In the genomic region with DNA sequence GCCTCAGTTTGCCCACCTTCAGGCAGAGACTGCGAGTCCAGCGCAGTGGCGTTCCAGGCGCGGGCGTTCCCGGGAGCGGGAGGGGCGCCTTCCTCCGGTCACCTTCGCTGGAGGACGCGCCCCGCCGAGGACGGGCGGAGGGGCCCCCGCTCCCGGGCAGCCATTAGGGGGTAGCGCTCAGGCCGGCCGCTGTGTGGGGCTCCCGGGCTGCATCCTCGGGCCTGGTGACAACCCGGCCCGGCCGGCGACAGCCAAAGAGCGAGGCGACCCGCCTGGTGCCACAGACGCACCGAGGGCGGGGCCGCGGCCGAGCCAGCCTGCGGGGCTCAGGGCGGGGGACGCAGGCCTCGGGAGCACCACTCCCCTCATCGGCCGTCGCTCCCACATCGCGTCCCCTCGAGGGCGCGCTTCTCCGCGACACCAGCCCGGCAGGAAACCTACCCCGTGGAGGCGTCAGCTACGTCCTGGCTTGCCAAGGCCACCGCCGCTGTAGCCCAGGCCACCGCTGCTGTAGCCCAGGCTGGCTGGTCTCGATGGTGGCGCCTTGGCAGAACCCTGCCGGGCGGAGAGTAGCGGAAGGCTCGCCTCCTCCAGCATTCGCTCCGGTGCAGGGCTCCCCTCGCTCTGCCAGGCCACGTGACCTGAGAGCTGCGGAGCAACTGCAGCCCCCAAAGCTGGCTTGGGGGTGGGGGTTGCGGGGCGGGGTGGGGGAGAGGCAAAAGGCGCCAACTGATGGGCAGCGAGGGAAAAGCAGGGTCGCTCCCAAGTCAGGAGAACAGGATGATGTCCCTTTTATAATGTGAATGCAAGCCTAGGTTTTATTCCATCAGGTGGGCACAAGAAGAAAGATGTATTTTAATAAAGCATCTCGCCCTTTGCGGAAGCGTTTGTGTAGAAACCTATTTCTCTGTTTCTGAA, we compare ENCODE assay signal across 8 mouse cellular contexts. TPM values are rescaled to one million over a fixed set of nuclear protein-coding genes. Genes with fewer than 3 reads are reported as not detected.
DNase-seq lines count a peak whose midpoint lies in the region; ATAC-seq and TF ChIP-seq lines count a peak whose summit lies in the region.

A gene (minus strand): TSS at position 694 of the 918 bp plus-strand sequence.

- H3K36me3 ChIP-seq in limb, embryonic 13.5 days, result no peaks in the 10 kb centered on the region
- no peaks in the 10 kb centered on the region for H3K36me3 ChIP-seq in midbrain, embryonic 14.5 days (ENCODE audit: control insufficient read depth, insufficient read depth, low read length)

- TF ChIP-seq POLR2A in embryonic fibroblast, embryonic 13.5 days (IDR thresholded peaks at IDR 0.05; ENCODE audit: low read depth, low read length), result peak; percentile 43; the same call in 1 of the 2 replicates

- no peaks in the 10 kb centered on the region for H3K4me1 ChIP-seq in embryonic fibroblast, embryonic 13.5 days (ENCODE audit: control insufficient read depth, insufficient read depth, low read length)
- H3K4me1 ChIP-seq in limb, embryonic 13.5 days, result peaks cover 7% of the 10 kb centered on the region
- H3K4me1 ChIP-seq in midbrain, embryonic 14.5 days (ENCODE audit: control insufficient read depth, insufficient read depth, low read length), result no peaks in the 10 kb centered on the region

- DNase-seq in urinary bladder, adult 18-20 months (ENCODE audit: low spot score in 2 of 2), result peak; percentile 62 to 82
- no peak for DNase-seq in urinary bladder, postnatal 10 days (ENCODE audit: low spot score)
- peak; percentile 77 to 82 for DNase-seq in heart, adult 9 months (ENCODE audit: low spot score in 2 of 2)
- peak; percentile 67 for DNase-seq in kidney, adult 9 months
- peak; percentile 88 for DNase-seq in midbrain, embryonic 14.5 days
- peak; percentile 14 to 31 for DNase-seq in spleen, postnatal 14 days (ENCODE audit: low spot score in 2 of 2)

- peak within 1 kb of the TSS; percentile 93 for H3K4me2 ChIP-seq in limb, embryonic 13.5 days (replicated peaks)
- peak within 1 kb of the TSS; percentile 62 for H3K4me2 ChIP-seq in midbrain, embryonic 14.5 days (ENCODE audit: low read length)

- peak; percentile 91 for ATAC-seq in limb, embryonic 13.5 days (ENCODE audit: low FRiP score, low read depth)
- peak; percentile 95 for ATAC-seq in midbrain, embryonic 14.5 days (ENCODE audit: low FRiP score, low TSS enrichment)

- H3K27me3 ChIP-seq in limb, embryonic 13.5 days, result no peaks in the 10 kb centered on the region
- no peaks in the 10 kb centered on the region for H3K27me3 ChIP-seq in midbrain, embryonic 14.5 days (ENCODE audit: control insufficient read depth, insufficient read depth, low read length)

- no peak for TF ChIP-seq CTCF in embryonic fibroblast, embryonic 13.5 days (IDR thresholded peaks at IDR 0.05; ENCODE audit: borderline replicate concordance, insufficient read depth, low read length)

- H3K4me3 ChIP-seq in embryonic fibroblast, embryonic 13.5 days (ENCODE audit: insufficient read depth, low read length), result peak within 1 kb of the TSS; percentile 63
- peak within 1 kb of the TSS; percentile 83 for H3K4me3 ChIP-seq in limb, embryonic 13.5 days
- peak within 1 kb of the TSS; percentile 71 for H3K4me3 ChIP-seq in midbrain, embryonic 14.5 days (replicated peaks; ENCODE audit: low read depth, low read length)

- H3K27ac ChIP-seq in embryonic fibroblast, embryonic 13.5 days (ENCODE audit: insufficient read depth, low read length), result no peak within 1 kb of the TSS
- peak within 1 kb of the TSS; percentile 84 for H3K27ac ChIP-seq in limb, embryonic 13.5 days
- peak within 1 kb of the TSS; percentile 92 for H3K27ac ChIP-seq in midbrain, embryonic 14.5 days (replicated peaks; ENCODE audit: low read depth, low read length)

- H3K9me3 ChIP-seq in limb, embryonic 13.5 days, result no peaks in the 10 kb centered on the region
- no peaks in the 10 kb centered on the region for H3K9me3 ChIP-seq in midbrain, embryonic 14.5 days (ENCODE audit: control insufficient read depth, low read length)

- H3K9ac ChIP-seq in limb, embryonic 13.5 days, result peak within 1 kb of the TSS; percentile 88
- peak within 1 kb of the TSS; percentile 88 for H3K9ac ChIP-seq in midbrain, embryonic 14.5 days (replicated peaks; ENCODE audit: low read length)

- under 1% methylated on average over 77 of the region's 77 CpGs for WGBS in limb, embryonic 13.5 days
- under 1% methylated on average over 77 of the region's 77 CpGs for WGBS in midbrain, embryonic 14.5 days

RNA-seq across cellular contexts. Expression of the gene that starts here (rescaled TPM):
- 7.1 and 9.6 TPM in 2 replicates for polyA plus RNA-seq in embryonic fibroblast, embryonic 13.5 days (2011; ENCODE audit: insufficient read length, low read depth, missing spikeins)
- 32.0 and 34.1 TPM in 2 replicates for polyA plus RNA-seq in limb, embryonic 13.5 days (2015; fragmentation: Nextera tagmentation; extraction: Ambion mirVana)
- 84.5 and 86.5 TPM in 2 replicates for polyA plus RNA-seq in midbrain, embryonic 14.5 days (2014; fragmentation: Nextera tagmentation; extraction: Ambion mirVana)
